Mouse (Mus musculus): ENCODE data around the gene Nrp1. TPM values are rescaled to one million over a fixed set of nuclear protein-coding genes. Genes with fewer than 3 reads are reported as not detected.

The Nrp1 gene
- total RNA-seq, 2 experiments from 2014 or later: 109 to 121 TPM

DNA sequence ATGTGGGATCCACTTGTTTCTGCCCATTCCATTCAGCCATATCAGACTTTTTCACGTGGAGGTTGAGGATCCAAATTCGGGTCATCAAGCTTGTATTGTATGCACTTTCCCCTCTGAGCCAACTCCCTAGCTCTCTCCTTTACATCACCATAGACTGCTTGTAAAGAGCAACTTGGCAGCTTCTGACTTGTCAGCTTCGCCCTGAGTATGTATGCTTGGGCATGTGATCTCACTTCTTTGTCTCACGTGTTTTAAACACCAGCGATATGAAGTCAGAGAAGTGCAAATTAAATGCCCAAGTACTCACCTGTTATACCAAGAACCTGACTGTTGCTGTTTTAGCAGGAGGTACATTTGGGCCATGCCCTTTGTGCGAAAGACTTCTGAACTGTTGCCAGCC lies 12.6 kb downstream of the Nrp1 start:
- no peak for DNase-seq

GRCm38 (mm10) chr8:128371789-128372188 lies 13.4 kb downstream of the Nrp1 start:
- DNase-seq: no peak

DNA sequence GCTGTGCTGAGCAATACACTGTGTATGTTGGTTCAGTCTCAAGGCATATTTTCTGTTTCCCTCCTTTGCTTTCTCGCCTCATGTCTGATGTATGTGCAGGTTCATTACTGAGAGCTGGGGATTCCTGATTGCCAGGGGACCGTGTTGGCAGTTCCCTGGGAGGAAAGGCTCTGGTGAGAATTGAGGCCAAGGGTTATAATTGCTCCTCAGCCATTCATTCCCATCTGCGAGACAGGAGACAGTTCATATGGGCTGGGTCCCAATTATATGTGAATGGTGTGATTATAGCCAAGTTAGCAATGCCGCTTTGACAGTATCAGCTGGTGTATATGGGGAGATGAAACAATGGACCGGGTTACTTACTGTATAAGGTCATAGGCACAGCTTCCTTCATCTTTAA lies 14.3 kb downstream of the Nrp1 start:
- no peak for DNase-seq

DNA sequence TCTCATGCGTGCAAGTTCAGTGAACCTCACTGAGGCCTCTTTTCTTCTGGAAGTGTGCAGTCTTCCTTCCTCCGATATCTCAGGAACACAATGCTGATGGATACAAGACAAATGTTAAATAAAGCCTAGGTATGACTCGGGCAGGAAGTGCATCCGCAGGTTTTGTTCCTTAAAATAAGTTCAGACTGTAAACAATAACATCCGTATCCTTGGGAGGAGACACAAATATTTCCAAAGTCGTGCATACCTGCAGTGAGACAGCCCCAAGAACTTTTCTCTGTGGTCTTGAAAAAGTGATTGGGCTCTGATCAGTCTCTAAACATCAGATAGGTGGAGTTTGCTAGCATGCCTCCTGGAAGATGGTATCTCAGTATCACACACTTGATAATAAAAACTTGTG lies 15.0 kb downstream of the Nrp1 start:
- no peak for DNase-seq

DNA sequence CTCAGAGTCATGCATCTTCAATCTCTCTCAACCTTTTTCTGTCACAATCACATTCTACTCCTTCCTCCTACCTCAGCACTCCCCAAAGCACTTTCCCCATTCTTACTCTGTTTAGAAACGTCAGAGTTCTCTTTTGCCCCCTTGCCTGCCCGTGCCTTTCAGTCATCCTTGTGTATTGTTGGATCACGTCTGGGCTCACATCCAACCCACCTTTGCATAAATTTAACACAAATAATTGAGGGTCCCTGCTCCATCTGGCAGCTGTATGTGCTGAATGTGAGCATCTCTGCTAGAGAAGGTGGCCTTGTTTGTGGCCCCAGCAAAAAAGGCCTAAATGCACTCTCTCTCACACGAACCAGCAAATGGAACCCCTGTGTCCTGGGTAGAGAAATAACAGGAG lies 16.9 kb downstream of the Nrp1 start:
- no peak for DNase-seq

DNA sequence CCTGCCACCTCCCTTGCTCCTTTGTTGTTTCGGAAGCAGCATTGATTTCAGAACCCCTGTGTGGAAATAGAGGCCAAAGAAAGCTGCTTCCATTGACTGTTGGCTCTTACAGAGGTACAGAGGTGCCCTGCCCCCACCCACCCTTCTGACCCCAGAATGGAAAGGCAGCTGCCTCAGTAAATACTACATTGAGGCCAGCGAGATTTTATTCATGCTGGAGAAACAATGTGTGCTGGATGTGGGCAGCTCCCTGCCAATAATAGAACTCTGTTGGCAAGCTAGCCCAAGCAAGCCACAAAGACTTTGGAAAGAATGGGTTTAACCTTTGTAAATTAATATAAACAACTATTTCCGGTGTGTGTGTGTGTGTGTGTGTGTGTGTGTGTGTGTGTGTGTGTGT lies 24.8 kb downstream of the Nrp1 start:
- DNase-seq: no peak

DNA sequence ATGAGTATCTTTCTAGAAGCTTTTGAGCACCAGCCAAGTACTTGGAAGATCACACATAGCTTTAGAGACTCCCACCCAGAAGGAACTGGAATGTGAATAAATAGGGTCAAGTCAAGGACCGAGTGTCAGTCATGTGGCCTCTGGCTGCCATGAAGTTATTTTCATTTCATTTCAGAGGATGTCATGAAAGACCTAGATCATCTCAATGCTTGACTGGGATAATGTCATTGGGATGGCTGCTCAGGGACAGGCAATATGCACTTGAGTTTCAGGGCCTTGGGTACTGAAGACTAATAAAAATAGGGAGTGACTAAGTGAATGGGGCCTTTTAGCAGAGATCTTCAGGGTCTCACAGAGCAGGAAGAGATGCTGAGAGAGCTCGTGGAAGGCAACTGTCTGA lies 26.0 kb downstream of the Nrp1 start:
- no peak for DNase-seq

DNA sequence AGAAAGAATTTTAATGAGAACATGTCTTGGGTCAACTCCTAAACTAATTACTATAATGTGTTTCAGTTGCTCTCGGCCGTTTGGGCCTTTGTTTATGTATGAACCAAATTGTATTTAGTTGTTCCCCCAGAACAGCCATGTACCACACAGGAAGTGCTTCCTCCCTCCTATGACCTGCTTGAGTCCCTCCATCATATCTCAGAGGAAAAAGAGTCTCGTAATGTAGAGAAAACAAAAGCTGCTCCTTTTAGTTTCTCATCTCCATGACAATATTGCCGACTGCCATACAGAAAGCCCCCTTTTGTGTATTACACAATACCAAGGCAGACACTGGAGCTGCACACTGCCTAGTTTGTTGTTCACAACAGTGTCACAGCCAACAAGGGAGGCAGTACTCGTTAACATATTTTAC lies 26.5 kb downstream of the Nrp1 start:
- no peak for DNase-seq

DNA sequence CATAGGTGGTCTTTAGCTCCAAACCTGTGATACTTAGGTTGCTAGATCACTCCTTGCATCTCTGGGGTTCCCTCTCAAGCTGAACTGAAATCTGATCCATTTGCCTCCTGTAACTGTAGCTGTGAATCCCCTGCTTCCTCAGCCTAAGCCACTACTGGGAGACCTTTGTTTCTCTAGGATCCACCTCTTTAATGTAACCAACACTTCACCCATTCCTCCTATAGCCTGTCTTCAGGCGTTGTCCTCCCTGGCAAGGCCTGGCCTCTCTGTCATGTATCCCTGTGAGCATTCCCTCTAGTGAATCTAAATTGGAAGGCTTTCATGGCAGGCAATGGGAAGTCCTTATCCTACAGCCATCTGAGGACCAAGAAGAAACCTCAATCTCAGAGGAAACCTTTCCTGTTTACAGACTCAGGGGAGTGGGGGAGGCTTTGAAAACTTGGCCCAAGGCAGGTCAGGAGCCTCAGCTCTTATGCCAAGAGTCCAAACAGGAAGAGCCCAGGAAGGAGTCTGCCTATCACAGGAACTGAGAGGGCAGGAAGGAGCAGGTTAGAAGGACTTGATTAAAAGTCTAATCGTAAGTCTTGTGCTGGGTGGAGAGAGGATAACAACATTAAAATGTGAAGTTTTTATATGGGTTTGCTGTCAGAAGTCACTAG lies 28.7 kb downstream of the Nrp1 start:
- DNase-seq: no peak

DNA sequence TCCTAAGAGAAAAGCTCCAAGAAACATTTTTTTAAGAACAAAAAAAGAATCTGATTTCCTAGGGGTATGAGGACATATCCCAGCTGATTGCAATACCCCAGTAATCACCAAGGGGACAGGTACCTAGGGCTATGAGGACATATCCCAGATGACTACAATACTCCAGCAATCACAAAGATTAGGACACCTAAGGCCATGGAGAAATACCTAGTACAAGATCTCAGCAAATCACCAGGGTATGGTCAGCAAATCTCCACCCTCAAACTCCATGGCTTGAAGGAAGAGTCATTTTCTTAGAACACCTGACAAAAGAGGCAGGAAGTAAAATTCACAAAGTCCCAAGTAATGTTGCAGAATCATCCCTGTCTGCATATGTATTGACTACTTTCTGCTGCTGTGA lies 32.4 kb downstream of the Nrp1 start:
- no peak for DNase-seq

DNA sequence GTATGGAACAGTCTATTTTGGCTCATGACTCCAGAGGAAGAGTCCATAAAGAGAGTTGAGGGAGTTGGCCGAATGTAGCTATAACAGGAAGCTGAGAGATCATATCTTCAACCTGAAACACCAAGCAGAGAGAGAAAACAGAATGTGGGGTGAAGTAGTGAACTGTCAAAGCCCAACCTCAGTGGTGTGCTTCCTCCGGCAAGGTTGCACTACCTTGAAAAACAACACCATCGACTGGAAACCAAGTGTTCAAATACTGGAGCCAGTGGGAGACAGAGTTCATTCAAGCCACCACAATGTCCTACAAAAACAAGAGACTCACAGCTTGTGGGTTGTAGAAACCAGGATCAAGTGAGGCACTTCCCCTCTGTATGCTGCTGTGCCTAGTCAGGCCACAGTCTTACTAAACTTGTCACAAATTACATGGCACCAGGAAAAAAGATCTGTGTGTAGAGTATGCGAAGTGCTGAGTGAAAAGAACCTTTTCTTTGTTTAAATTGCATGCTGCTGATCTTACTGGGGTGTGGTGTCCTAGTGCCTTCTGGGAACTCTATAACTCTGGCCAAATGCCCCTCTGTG lies 32.9 kb downstream of the Nrp1 start:
- no peak for DNase-seq

DNA sequence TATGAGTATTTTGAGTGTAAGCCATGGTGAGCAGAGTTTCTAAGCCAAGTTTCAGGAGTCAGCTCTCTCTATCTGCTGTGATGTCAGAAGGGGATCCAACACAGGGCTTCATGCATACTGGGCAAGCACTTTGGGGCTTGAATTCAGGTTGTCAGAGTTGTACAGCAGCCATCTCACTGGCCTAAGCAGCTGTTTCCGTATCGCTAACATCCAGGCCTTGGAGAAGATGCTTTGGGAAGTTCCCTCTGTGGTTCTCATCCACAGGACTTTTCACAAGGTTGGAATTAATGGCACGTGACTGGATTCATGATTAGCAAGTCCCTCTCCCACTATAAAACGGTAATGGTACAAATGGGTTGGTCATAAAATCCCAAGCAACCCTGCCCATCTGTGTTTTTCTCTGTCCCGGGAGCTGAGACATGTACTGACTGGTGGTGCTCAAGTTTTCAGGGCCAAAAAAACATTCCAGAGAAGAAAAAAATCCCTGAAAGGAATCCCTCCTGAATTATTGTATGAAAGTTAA lies 36.3 kb downstream of the Nrp1 start:
- no peak for DNase-seq

DNA sequence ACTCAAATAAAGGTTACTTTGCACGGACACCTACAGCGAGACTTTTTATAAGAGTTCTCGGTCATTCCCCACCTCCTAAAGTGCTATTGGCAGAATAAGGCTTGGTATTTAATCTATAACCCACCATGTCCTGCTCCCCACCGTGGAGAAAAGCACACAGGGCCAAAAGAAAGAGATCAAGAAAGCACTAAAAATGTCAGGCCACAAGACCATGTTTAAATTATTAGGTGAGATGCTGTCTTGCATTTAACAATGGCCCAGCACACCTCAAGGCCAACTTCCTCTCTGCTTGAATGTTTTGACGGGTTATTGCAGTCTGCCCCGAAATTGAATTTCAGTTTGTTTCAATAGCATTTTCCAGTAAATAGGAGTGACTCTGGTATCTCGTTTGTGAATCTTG lies 38.6 kb downstream of the Nrp1 start:
- no peak for DNase-seq

GRCm38 (mm10) chr8:128397441-128397840 lies 39.0 kb downstream of the Nrp1 start:
- no peak for DNase-seq

DNA sequence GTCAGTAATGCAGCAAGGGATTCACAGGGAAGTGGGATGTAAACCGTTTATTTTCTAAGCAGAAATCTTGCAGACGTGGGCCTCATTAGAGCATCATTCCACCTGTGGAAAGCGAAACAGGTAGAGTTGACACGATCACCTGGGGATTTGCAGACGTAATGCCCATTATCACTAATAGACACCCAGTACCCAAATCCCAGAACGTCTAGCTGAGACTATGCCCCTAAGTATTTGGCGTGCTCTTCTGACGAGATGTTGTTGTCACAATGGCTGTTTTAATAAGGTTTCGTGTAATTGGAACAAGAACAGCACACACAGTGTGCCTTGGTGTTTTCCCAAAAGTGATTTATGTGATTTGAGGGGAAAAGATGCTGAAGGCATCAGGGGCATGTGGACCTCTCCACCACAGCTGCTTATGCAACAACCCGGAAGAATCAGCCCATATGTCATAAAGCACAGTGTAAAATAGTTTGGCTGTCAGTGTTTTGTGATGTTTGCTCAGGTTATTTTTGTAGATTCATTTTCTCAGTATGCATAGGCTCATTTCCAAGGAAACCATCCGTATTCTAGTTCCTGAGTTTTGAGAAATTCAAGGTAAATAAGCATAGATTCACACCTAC lies 40.2 kb downstream of the Nrp1 start:
- no peak for DNase-seq

DNA sequence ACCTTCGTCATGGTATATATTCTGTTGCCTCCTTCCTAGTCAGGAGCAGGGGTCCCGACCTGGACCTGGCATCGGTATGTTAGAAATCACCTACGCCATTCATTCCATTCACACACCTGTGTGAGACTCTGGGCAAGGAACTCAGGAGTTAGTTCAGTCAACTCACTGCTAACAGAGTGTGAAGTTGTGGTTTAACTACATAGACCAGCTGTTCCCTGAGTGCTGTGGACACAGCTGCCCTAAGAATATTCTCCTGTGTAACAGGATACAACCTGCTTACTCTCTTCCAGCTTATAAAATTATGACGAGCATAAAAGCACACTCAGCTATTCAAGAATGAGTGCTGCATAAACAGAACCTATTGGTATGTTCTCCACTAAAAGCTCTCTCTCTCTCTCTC lies 41.9 kb downstream of the Nrp1 start:
- no peak for DNase-seq

DNA sequence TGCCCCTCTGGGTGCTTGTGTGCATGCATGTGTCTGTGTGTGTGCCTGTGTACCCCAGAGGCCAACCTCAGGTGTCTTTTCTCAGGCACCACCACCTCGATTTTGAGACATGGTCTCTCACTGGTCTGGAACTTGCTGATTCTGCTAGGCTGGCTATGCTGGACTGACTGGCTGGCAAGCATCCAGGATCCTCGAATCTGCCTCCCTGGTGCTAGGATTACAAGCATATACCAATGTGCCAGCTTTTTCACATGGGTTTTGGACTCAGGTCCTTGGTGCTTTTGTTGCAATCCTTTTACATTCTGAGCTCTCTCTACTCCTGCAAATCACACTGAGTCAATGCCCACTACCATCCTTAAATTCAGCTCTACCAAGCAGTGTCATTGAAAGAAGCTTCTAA lies 46.5 kb downstream of the Nrp1 start:
- no peak for DNase-seq

DNA sequence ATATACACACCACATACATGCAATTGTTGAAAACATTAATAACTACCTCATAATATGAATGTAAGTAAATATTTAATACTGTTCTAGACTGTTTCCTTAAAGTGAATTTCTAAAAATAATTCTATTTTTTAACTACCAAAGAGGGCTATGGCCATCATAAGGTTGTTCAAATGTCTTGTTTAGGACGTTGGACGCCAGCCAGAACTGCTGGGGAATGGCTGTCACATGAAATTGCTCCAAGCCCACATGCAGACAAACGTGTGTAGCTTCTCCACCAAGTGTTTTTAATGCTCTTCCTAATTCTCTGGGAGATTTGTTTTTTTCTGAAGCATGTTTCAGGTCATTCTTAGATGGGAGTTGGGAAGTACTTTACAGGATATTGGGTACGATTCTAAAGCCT lies 55.0 kb downstream of the Nrp1 start:
- DNase-seq: no peak

DNA sequence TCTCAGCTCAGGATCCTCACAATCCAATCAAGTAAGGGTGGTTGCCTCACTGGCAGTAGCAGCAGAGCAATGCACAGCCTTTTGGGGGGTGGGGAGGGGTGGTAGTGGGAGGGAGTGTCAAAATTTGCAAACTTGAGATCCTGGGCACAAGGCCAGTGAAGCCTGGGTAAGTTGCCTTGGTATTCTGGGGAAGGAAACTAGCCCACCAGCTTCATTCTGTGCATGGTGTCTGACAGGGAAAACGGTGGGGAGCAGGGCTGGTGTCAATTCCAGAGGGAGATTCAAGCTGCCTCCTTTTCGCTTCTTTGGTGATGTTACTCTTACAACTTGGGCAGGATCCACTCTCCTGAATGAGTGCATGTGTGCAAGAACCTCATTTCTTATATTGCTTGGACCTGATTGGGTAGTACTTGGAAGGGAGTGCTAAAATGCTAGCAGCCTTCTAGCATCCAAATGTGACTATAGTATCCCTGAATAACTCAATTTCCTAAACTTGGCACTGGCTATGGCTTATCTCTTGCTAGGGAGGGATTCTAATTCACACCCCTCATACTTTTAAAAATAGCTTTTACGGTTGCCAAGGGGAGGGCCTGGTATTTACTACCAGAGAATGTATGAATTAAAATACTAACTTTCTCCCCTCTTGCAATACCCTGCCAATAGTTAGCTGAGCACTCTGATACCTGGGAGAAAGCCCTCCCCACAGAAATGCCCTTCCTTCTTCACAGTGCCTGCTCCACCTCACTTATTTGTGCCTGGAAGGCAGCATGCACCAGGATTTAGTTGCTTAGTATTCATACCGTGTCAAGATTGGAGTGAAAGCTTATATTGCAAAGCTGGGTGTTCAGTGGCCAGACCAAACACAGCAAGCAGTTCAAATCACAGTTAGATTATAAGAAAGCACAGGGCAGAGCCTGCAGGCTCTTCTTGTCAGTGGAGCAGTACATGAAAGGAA lies 57.6 kb downstream of the Nrp1 start:
- peak; percentile 27 to 32 for DNase-seq

GRCm38 (mm10) chr8:128416896-128417295 lies 58.5 kb downstream of the Nrp1 start:
- DNase-seq: no peak

- peak in 1 of 2 experiments; percentile 18 for DNase-seq
Observed at GRCm38 (mm10) chr8:128417956-128418796, 59.8 kb downstream of the Nrp1 start.

DNA sequence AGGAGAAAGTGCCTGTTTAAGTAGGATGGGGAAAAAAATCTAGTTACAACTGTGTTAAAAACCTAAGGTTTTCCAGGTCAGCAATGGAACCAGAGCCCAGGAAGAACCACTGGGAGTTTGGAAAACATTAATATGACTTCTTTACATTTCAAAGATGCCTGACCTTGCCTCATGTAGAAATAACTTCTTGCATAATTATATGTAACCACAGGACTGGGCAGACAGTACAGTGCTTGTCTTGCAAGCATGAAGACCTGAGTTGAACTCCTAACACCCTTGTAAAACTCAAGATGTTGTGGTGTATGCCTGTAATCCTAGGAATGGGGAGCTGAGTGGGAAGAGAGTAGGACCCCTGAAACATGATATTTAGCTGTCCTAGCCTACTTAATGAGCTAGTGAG lies 61.6 kb downstream of the Nrp1 start:
- no peak for DNase-seq
